Mouse (Mus musculus) brain, embryonic 14.5 days (tissue): Measurements from ENCODE around the gene Zbtb16.

Experiments used
- CTCF ChIP-seq: fragments of 200-500 bp; IDR thresholded peaks from 2 replicates; pipeline ENCODE4 v1.5.1; 2012; ENCODE audit warnings: inconsistent platforms, mild to moderate bottlenecking, moderate library complexity, borderline replicate concordance; ENCODE audit not compliant: insufficient read depth, insufficient read length; ENCODE audit errors: extremely low read depth
- POLR2A ChIP-seq: fragments of 200-500 bp; IDR thresholded peaks from 2 replicates; pipeline ENCODE4 v1.6.1; 2012; ENCODE audit warnings: mild to moderate bottlenecking, inconsistent platforms, borderline replicate concordance; ENCODE audit not compliant: poor library complexity, insufficient read depth, insufficient read length, severe bottlenecking; ENCODE audit errors: extremely low read depth

DNA sequence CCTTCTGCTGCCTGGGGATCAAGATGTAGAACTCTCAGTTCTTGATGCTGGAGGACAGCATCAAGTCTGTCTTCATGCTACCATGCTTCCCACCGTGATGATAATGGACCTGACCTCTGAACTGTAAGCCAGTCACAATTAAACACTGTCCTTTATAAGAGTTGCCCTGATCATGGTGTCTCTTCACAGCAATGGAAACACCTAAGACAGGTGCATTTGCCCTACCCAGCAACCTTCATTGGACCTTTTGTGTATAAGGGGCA is 146.4 kb downstream of the Zbtb16 start:
- no peak for TF ChIP-seq CTCF
- no peak for TF ChIP-seq POLR2A
